Mouse (Mus musculus) forebrain, embryonic 12.5 days (tissue): ENCODE results near the gene Pdzd7. TPM values are rescaled to one million over a fixed set of nuclear protein-coding genes. Genes with fewer than 3 reads are reported as not detected.

ENCODE experiments used
- ATAC-seq: fragments of 200-750 bp; cut with Nextera tagmentation; 2 replicates; pipeline ENCODE4 v1.8.0; 2017; ENCODE audit warnings: moderate TSS enrichment; ENCODE audit not compliant: low FRiP score
- H3K27ac ChIP-seq: fragments of 300-500 bp; sonication (generic); 2 replicates; pipeline ENCODE4 v1.5.1; 2016; ENCODE audit warnings: mild to moderate bottlenecking
- H3K27me3 ChIP-seq: fragments of 300-500 bp; sonication (generic); 2 replicates; pipeline ENCODE4 v1.6.1; 2016; ENCODE audit warnings: mild to moderate bottlenecking
- H3K36me3 ChIP-seq: fragments of 300-500 bp; sonication (generic); replicated peaks from 2 replicates; pipeline ENCODE4 v1.6.1; 2016; ENCODE audit warnings: mild to moderate bottlenecking
- H3K4me1 ChIP-seq: fragments of 300-500 bp; sonication (generic); 2 replicates; pipeline ENCODE4 v1.6.1; 2016
- H3K4me2 ChIP-seq: fragments of 300-500 bp; sonication (generic); 2 replicates; pipeline ENCODE4 v1.6.1; 2016; ENCODE audit warnings: mild to moderate bottlenecking, moderate library complexity
- H3K4me3 ChIP-seq: fragments of 300-500 bp; sonication (generic); replicated peaks from 2 replicates; pipeline ENCODE4 v1.5.1; 2016; ENCODE audit warnings: mild to moderate bottlenecking
- H3K9ac ChIP-seq: fragments of 300-500 bp; sonication (generic); 2 replicates; pipeline ENCODE4 v1.6.1; 2016; ENCODE audit warnings: mild to moderate bottlenecking
- H3K9me3 ChIP-seq: fragments of 300-500 bp; sonication (generic); 2 replicates; pipeline ENCODE4 v1.6.1; 2016
- WGBS: fragments of 180-500 bp; shearing (Covaris S2); methylation state at CpG from one replicate; pipeline ENCODE4 v1.1.7; 2016; 5-methylcytosine and 5-hydroxymethylcytosine counted together
- polyA plus RNA-seq: library from polyadenylated mRNA; unstranded; fragments of >200 nt; fragmentation: Nextera tagmentation; extraction: Ambion mirVana; gene quantifications from 2 replicates; pipeline ENCODE4 v1.2.1, GENCODE M21; 2016

The Pdzd7 gene
- polyA plus RNA-seq, 1 experiment from 2014 or later, result 0.50 TPM

GRCm38 (mm10) chr19:44983366-44983765 is 62.2 kb downstream of the Pdzd7 start:
- no peaks in the 10 kb centered on the region for H3K4me1 ChIP-seq
- no peak for ATAC-seq
- H3K27ac ChIP-seq, result no peak overlapping the region
- WGBS, result 91% methylated on average over 6 of the region's 6 CpGs
- no peaks in the 10 kb centered on the region for H3K9me3 ChIP-seq
- no peak overlapping the region for H3K9ac ChIP-seq
- H3K36me3 ChIP-seq, result peaks cover 41% of the 10 kb centered on the region
- 0 out of 2 replicates have a peak, but pooled peaks cover 5% of the 10 kb centered on the region for H3K27me3 ChIP-seq
- no peak overlapping the region for H3K4me3 ChIP-seq
- no peak overlapping the region for H3K4me2 ChIP-seq

- no peak overlapping the region for H3K4me3 ChIP-seq
- H3K4me2 ChIP-seq, result no peak overlapping the region
- no peaks in the 10 kb centered on the region for H3K9me3 ChIP-seq
- 0 out of 2 replicates have a peak, but pooled peaks cover 5% of the 10 kb centered on the region for H3K27me3 ChIP-seq
- H3K36me3 ChIP-seq, result peaks cover 49% of the 10 kb centered on the region
- H3K4me1 ChIP-seq, result no peaks in the 10 kb centered on the region
- H3K9ac ChIP-seq, result no peak overlapping the region
- 87% methylated on average over 7 of the region's 7 CpGs for WGBS
- no peak overlapping the region for H3K27ac ChIP-seq
- ATAC-seq, result no peak
These were observed 62.9 kb downstream of the Pdzd7 start for GRCm38 (mm10) chr19:44982477-44983115.

GRCm38 (mm10) chr19:44980787-44981186 is 64.7 kb downstream of the Pdzd7 start:
- no peak overlapping the region for H3K4me2 ChIP-seq
- no peak for ATAC-seq
- no peak overlapping the region for H3K4me3 ChIP-seq
- 91% methylated on average over 2 of the region's 2 CpGs for WGBS
- peaks cover 67% of the 10 kb centered on the region for H3K36me3 ChIP-seq
- no peaks in the 10 kb centered on the region for H3K27me3 ChIP-seq
- no peak overlapping the region for H3K9ac ChIP-seq
- H3K4me1 ChIP-seq, result no peaks in the 10 kb centered on the region
- no peaks in the 10 kb centered on the region for H3K9me3 ChIP-seq
- H3K27ac ChIP-seq, result no peak overlapping the region

- H3K9me3 ChIP-seq, result no peaks in the 10 kb centered on the region
- 94% methylated on average over 5 of the region's 6 CpGs for WGBS
- H3K4me3 ChIP-seq, result no peak overlapping the region
- no peak overlapping the region for H3K27ac ChIP-seq
- H3K4me1 ChIP-seq, result no peaks in the 10 kb centered on the region
- no peaks in the 10 kb centered on the region for H3K27me3 ChIP-seq
- peaks cover 94% of the 10 kb centered on the region for H3K36me3 ChIP-seq
- ATAC-seq, result no peak
- H3K9ac ChIP-seq, result no peak overlapping the region
- H3K4me2 ChIP-seq, result no peak overlapping the region
These were observed 68.4 kb downstream of the Pdzd7 start for GRCm38 (mm10) chr19:44977148-44977547.

Other genes with a start within 250 kb of the Pdzd7 start
- gene Slf2, start 114.6 kb downstream of the Pdzd7 start, polyA plus RNA-seq, result 48.7 and 53.3 TPM in 2 replicates
- gene Sema4g, start 56.6 kb downstream of the Pdzd7 start, polyA plus RNA-seq, result 7.0 and 7.5 TPM in 2 replicates
- gene Twnk, start 40.1 kb downstream of the Pdzd7 start, polyA plus RNA-seq, result 23.5 and 23.9 TPM in 2 replicates
- 71.0 and 75.8 TPM in 2 replicates for gene Mrpl43, start 39.3 kb downstream of the Pdzd7 start, polyA plus RNA-seq
- 48.7 and 51.4 TPM in 2 replicates for gene Lzts2, start 31.3 kb downstream of the Pdzd7 start, polyA plus RNA-seq
- gene Sfxn3, start 1.8 kb upstream of the Pdzd7 start, polyA plus RNA-seq, result 30.3 and 30.4 TPM in 2 replicates
- 0.86 and 0.95 TPM in 2 replicates for gene Kazald1, start 29.5 kb upstream of the Pdzd7 start, polyA plus RNA-seq
- 0.11 TPM in 1 of 2 replicates, not detected in the other for gene Tlx1, start 105.0 kb upstream of the Pdzd7 start, polyA plus RNA-seq
- not detected in 2 replicates for gene Lbx1, start 190.1 kb upstream of the Pdzd7 start, polyA plus RNA-seq